Mouse (Mus musculus): ENCODE measurements around the gene Gm10770. TPM values are rescaled to one million over a fixed set of nuclear protein-coding genes. Genes with fewer than 3 reads are reported as not detected.
A peak's percentile ranks its signal among the peaks of the same experiment; 100 is the strongest.
"Not testable (repeated sequence)": the region's sequence is repeated elsewhere in the genome, so short reads cannot be mapped to it uniquely, and the experiment has no call there.

Gene Gm10770
- total RNA-seq (2021) = not detected
- long read RNA-seq, experiment 1 = 0 reads
- long read RNA-seq, experiment 2 = 0 reads

DNA sequence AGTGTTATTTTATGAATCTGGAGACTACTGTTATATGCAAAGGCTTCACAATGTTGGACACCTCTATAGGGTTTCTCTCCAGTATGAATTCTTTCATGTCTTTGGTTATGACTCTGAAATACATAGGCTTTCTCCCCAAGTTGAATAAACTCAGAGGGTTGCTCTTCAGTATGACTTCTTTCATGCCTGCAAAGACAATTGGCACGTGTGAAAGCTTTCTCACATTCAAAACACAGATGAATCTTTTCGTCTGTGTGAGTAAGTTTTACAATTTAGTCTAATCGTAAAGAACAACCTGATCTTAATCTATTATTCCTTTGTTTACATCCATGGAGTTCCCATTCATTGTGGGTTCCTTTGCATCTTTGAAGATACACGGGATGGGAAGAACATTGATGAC, at the start of gene Gm10770:
Gene Gm10770 (minus strand): TSS at position 101 of the 400 bp plus-strand sequence.
- DNase-seq = not testable (repeated sequence)

DNA sequence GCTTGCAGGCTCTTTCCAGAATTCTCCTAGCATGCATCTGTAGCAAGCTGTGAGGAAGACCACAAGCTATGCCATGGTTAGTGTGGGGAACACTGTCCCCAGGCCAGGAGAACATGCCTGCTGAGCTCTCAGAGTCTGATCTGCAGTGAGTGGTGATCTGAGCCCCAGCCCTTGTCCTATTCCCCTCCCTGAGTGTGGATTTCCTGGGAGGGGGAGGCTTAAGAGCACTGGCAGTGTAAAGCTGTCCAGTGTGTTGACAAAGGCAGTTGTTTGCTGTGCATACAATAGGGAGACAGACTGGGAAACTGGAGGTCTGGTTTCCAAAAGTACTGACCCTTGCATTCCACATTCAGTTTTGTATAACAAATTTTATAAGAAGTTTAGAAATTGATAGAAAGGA, 43.8 kb upstream of the Gm10770 start:
- DNase-seq = not testable (repeated sequence)

DNA sequence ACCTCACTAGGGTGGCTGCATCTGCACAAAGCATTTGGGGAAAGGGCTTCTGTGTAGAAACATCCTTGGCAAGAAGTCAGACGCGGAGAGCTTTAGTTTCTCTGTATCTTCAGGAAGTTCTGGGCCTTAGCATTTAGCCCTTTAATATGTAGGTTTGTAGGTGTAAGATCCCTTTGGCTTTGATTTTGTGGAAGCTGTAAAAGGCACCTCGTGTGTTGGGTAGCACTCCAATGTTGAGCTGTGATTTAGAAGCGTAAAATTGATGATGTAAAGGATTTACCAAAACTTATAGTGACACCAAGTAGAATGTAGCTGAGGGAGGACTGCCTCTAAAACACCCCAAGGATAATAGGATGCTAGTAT, 38.9 kb upstream of the Gm10770 start:
- not testable (repeated sequence) for DNase-seq

- DNase-seq = peak; percentile 57
Observed at GRCm38 (mm10) chr2:150217600-150218362, 38.3 kb upstream of the Gm10770 start, which contains the start of gene Zfp937. Zfp937 (plus strand) TSS chr2:150218073.

DNA sequence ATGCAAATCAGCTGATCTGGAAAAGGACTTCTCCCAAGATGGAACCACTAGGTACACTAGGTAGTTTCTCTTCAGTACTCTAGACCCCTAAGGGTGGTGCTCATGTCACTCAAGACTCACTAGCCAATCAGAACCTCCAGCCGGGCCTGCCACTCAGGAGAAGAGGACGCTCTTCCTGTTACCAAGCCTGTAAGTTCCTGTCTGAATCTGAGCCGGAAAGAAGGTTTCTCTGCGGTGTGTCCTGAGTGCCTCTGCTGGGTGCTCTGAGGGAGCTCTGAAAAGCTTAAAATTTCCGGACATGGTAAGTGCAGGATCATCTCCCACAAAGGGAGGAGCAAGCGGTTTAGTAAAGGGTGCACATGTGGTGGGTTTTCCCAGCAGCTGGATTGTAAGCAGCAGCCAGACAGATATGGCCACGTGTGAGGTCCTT, 2.1 kb upstream of the Gm10770 start, which contains the start of gene Gm14139:
Gene Gm14139 (plus strand): TSS at position 186 of the 430 bp plus-strand sequence.
- not testable (repeated sequence) for DNase-seq

- not testable (repeated sequence) for DNase-seq
Observed at GRCm38 (mm10) chr2:150181046-150181445, 1.6 kb upstream of the Gm10770 start.

DNA sequence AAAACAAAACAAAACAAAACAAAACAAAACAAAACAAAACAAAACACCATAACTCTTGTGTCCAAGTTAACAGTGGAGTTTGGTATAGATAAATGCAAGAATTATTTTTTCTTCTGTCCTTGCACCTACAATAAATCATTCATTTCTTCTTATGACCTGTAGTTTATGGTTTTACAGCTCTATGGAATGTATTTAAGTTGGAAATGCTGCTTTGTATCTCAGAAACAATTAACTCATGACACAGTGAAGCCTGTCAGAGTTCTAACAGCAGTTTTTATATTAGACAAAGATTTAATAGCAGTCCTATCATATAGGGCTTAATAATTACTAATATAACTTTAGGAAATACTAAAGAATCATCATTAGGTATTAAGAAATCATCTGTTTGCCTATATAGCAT, 5.6 kb downstream of the Gm10770 start:
- no peak for DNase-seq

DNA sequence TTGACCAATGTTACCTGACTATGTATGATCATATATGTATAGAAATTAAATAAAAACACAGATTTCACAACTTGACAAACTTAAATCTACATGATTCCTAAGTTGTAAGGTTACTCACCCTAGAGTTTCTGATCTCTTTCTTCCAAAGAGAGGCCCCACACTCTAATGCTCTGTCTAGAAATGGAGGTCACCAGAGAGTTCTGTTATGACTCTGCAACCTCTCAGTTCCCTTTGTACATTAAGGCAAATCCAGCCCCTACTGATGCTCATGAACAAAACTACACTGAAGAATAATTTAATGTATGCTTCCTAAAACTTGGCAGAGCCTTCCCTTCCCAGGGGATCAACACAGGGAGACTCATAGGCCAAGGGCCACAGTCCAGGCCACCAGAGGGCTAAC, 12.8 kb downstream of the Gm10770 start:
- DNase-seq = no peak

GRCm38 (mm10) chr2:150136435-150136897, 43.0 kb downstream of the Gm10770 start, which contains the start of gene Zfp120:
Zfp120 (minus strand) TSS chr2:150136708.
- peak; percentile 68 for DNase-seq

DNA sequence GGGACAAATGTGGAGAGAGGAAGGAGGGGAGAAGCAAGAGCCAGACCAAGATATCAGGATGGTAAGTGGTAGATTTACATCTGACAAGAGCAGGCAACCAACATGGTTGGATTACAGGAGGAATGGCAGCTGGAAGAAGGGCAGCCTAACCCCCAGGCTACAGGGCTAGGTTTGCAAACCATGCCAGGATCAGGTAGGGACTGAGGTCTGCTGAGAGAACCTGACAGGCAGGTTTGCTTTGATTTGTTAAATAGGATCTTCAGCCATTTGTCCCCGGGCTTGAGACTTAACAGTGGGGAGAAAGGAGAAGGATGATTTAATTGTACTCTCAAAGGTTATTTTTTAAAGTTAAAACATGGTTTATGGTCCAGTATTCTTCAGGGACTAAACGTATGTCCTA, 46.7 kb downstream of the Gm10770 start:
- no peak for DNase-seq

- DNase-seq = not testable (repeated sequence)
Observed at GRCm38 (mm10) chr2:150132002-150132401, 47.5 kb downstream of the Gm10770 start.

Other genes starting within 250 kb of the Gm10770 start
- gene Zfp120, start 43.0 kb downstream of the Gm10770 start, total RNA-seq (2021) = 1 to 10 TPM; 7.0 to 7.5 TPM
- gene Gm14139, start 2.1 kb upstream of the Gm10770 start, total RNA-seq (2021) = not detected
- 1 to 10 TPM; 3.6 to 3.7 TPM for gene Zfp937, start 38.4 kb upstream of the Gm10770 start, total RNA-seq (2021)
- gene Gm21994, start 75.9 kb upstream of the Gm10770 start, total RNA-seq (2021) = 1 to 10 TPM; 3.1 to 3.8 TPM
- gene Gm14124, start 77.8 kb upstream of the Gm10770 start, total RNA-seq (2021) = under 1 TPM in 1 of 2 experiments, not detected in 1; 0.20 TPM
- 1 to 10 TPM; 1.1 to 3.1 TPM for gene Gm10130, start 144.0 kb upstream of the Gm10770 start, total RNA-seq (2021)
- 1 to 10 TPM; 1.6 to 2.7 TPM for gene 3300002I08Rik, start 183.1 kb upstream of the Gm10770 start, total RNA-seq (2021)